Mouse (Mus musculus): Measurements from ENCODE around the gene Scfd2. TPM values are rescaled to one million over a fixed set of nuclear protein-coding genes. Genes with fewer than 3 reads are reported as not detected.

Gene Scfd2
- polyA plus RNA-seq, 1 experiment from 2014 or later, result 7.3 TPM

- Histone ChIP-seq H3K27ac (ENCODE audit: low read depth) (no peak overlapping the region), H3K9me3 (ENCODE audit: low read length) (no peaks in the 10 kb centered on the region), H3K4me2 (ENCODE audit: low read depth, low read length) (no peak overlapping the region), H3K4me3 (ENCODE audit: low read depth, low read length) (no peak overlapping the region), H3K9ac (replicated peaks) (no peak overlapping the region), H3K27me3 (ENCODE audit: insufficient read depth, low read length) (0 out of 2 replicates have a peak, but pooled peaks cover 2% of the 10 kb centered on the region), H3K36me3 (replicated peaks; ENCODE audit: insufficient read depth, low read length) (no peaks in the 10 kb centered on the region), H3K4me1 (ENCODE audit: insufficient read depth) (no peaks in the 10 kb centered on the region)
- ATAC-seq (no peak), DNase-seq (no peak)
- TF ChIP-seq CTCF (IDR thresholded peaks at IDR 0.05; ENCODE audit: low read depth) (no peak), EP300 (IDR thresholded peaks at IDR 0.05; ENCODE audit: low read depth) (no peak)
- WGBS (ENCODE audit: insufficient replicate concordance), result 84% methylated on average over 12 of the region's 12 CpGs
These were observed 343.5 kb downstream of the Scfd2 start for GRCm38 (mm10) chr5:74188076-74188475.

GRCm38 (mm10) chr5:74184607-74185006 is 347.0 kb downstream of the Scfd2 start:
- Histone ChIP-seq H3K4me2 (ENCODE audit: low read depth, low read length) (no peak overlapping the region), H3K9me3 (ENCODE audit: low read length) (no peaks in the 10 kb centered on the region), H3K36me3 (replicated peaks; ENCODE audit: insufficient read depth, low read length) (no peaks in the 10 kb centered on the region), H3K27ac (ENCODE audit: low read depth) (no peak overlapping the region), H3K27me3 (ENCODE audit: insufficient read depth, low read length) (no peaks in the 10 kb centered on the region), H3K4me3 (ENCODE audit: low read depth, low read length) (no peak overlapping the region), H3K9ac (replicated peaks) (no peak overlapping the region), H3K4me1 (ENCODE audit: insufficient read depth) (no peaks in the 10 kb centered on the region)
- DNase-seq (no peak), ATAC-seq (no peak)
- TF ChIP-seq EP300 (IDR thresholded peaks at IDR 0.05; ENCODE audit: low read depth) (no peak), CTCF (IDR thresholded peaks at IDR 0.05; ENCODE audit: low read depth) (no peak)
- 47% methylated on average over 9 of the region's 9 CpGs for WGBS (ENCODE audit: insufficient replicate concordance)

GRCm38 (mm10) chr5:74183118-74183517 is 348.4 kb downstream of the Scfd2 start:
- no peaks in the 10 kb centered on the region for H3K4me1 ChIP-seq (ENCODE audit: insufficient read depth)
- no peak overlapping the region for H3K4me3 ChIP-seq (ENCODE audit: low read depth, low read length)
- no peak overlapping the region for H3K4me2 ChIP-seq (ENCODE audit: low read depth, low read length)
- no peak overlapping the region for H3K9ac ChIP-seq (replicated peaks)
- H3K27me3 ChIP-seq (ENCODE audit: insufficient read depth, low read length), result no peaks in the 10 kb centered on the region
- H3K36me3 ChIP-seq (replicated peaks; ENCODE audit: insufficient read depth, low read length), result no peaks in the 10 kb centered on the region
- peak; percentile 61; the same call in 1 of the 2 replicates for ATAC-seq
- DNase-seq, result no peak
- TF ChIP-seq EP300 (IDR thresholded peaks at IDR 0.05; ENCODE audit: low read depth), result no peak
- no peak for TF ChIP-seq CTCF (IDR thresholded peaks at IDR 0.05; ENCODE audit: low read depth)
- WGBS (ENCODE audit: insufficient replicate concordance), result 73% methylated on average over 10 of the region's 10 CpGs
- H3K27ac ChIP-seq (ENCODE audit: low read depth), result no peak overlapping the region
- H3K9me3 ChIP-seq (ENCODE audit: low read length), result no peaks in the 10 kb centered on the region

- Histone ChIP-seq H3K4me2 (ENCODE audit: low read depth, low read length) (no peak overlapping the region), H3K9ac (replicated peaks) (no peak overlapping the region), H3K36me3 (replicated peaks; ENCODE audit: insufficient read depth, low read length) (no peaks in the 10 kb centered on the region), H3K4me1 (ENCODE audit: insufficient read depth) (no peaks in the 10 kb centered on the region), H3K4me3 (ENCODE audit: low read depth, low read length) (no peak overlapping the region), H3K9me3 (ENCODE audit: low read length) (no peaks in the 10 kb centered on the region), H3K27me3 (ENCODE audit: insufficient read depth, low read length) (no peaks in the 10 kb centered on the region), H3K27ac (ENCODE audit: low read depth) (no peak overlapping the region)
- DNase-seq (no peak), ATAC-seq (no peak)
- no peak for TF ChIP-seq CTCF (IDR thresholded peaks at IDR 0.05; ENCODE audit: low read depth)
- WGBS (ENCODE audit: insufficient replicate concordance), result 68% methylated on average over 10 of the region's 10 CpGs
These were observed 351.3 kb downstream of the Scfd2 start for GRCm38 (mm10) chr5:74180216-74180615.

- ATAC-seq, result no peak
- H3K27ac ChIP-seq (ENCODE audit: low read depth), result no peak overlapping the region
- TF ChIP-seq EP300 (IDR thresholded peaks at IDR 0.05; ENCODE audit: low read depth) (no peak), CTCF (IDR thresholded peaks at IDR 0.05; ENCODE audit: low read depth) (no peak)
These were observed 355.9 kb downstream of the Scfd2 start for GRCm38 (mm10) chr5:74175526-74176270.

GRCm38 (mm10) chr5:74173162-74173844 is 358.3 kb downstream of the Scfd2 start:
- Histone ChIP-seq H3K27ac (ENCODE audit: low read depth) (no peak overlapping the region), H3K36me3 (replicated peaks; ENCODE audit: insufficient read depth, low read length) (no peaks in the 10 kb centered on the region)
- ATAC-seq, result no peak

More at GRCm38 (mm10) chr5:74175526-74176270, 355.9 kb downstream of the Scfd2 start:
- no peak for DNase-seq
- Histone ChIP-seq H3K4me2 (ENCODE audit: low read depth, low read length) (no peak overlapping the region), H3K4me3 (ENCODE audit: low read depth, low read length) (no peak overlapping the region), H3K9me3 (ENCODE audit: low read length) (no peaks in the 10 kb centered on the region), H3K9ac (replicated peaks) (no peak overlapping the region), H3K36me3 (replicated peaks; ENCODE audit: insufficient read depth, low read length) (no peaks in the 10 kb centered on the region), H3K27me3 (ENCODE audit: insufficient read depth, low read length) (no peaks in the 10 kb centered on the region), H3K4me1 (ENCODE audit: insufficient read depth) (peaks cover 7% of the 10 kb centered on the region)
- 59% methylated on average over 14 of the region's 14 CpGs for WGBS (ENCODE audit: insufficient replicate concordance)

More at GRCm38 (mm10) chr5:74173162-74173844, 358.3 kb downstream of the Scfd2 start:
- no peak for DNase-seq
- Histone ChIP-seq H3K9ac (replicated peaks) (no peak overlapping the region), H3K4me3 (ENCODE audit: low read depth, low read length) (no peak overlapping the region), H3K9me3 (ENCODE audit: low read length) (no peaks in the 10 kb centered on the region), H3K27me3 (ENCODE audit: insufficient read depth, low read length) (no peaks in the 10 kb centered on the region), H3K4me1 (ENCODE audit: insufficient read depth) (peaks cover 7% of the 10 kb centered on the region), H3K4me2 (ENCODE audit: low read depth, low read length) (no peak overlapping the region)
- TF ChIP-seq EP300 (IDR thresholded peaks at IDR 0.05; ENCODE audit: low read depth), result no peak
- TF ChIP-seq CTCF (IDR thresholded peaks at IDR 0.05; ENCODE audit: low read depth), result no peak
- 61% methylated on average over 18 of the region's 18 CpGs for WGBS (ENCODE audit: insufficient replicate concordance)

Data from liver, postnatal 0 days (tissue).